Mouse (Mus musculus) right cerebral cortex, postnatal 14 days (tissue): ENCODE measurements around the gene Clnk.

Experiments used
- DNase-seq: peaks from one replicate; pipeline ENCODE4 v3.0.0; 2022

The Clnk gene

GRCm38 (mm10) chr5:38708940-38709581 is 167.6 kb downstream of the Clnk start:
- peak; percentile 10 for DNase-seq

GRCm38 (mm10) chr5:38707364-38708075 is 169.1 kb downstream of the Clnk start:
- no peak for DNase-seq

GRCm38 (mm10) chr5:38702941-38703340 is 173.7 kb downstream of the Clnk start:
- DNase-seq: no peak

- no peak for DNase-seq
These were observed 174.5 kb downstream of the Clnk start for GRCm38 (mm10) chr5:38702091-38702490.

- no peak for DNase-seq
These were observed 178.1 kb downstream of the Clnk start for GRCm38 (mm10) chr5:38698466-38698865.

- no peak for DNase-seq
These were observed 178.6 kb downstream of the Clnk start for GRCm38 (mm10) chr5:38698046-38698445.

GRCm38 (mm10) chr5:38696616-38697375 is 179.8 kb downstream of the Clnk start:
- no peak for DNase-seq

GRCm38 (mm10) chr5:38692859-38693258 is 183.8 kb downstream of the Clnk start:
- DNase-seq: no peak

GRCm38 (mm10) chr5:38689186-38689585 is 187.4 kb downstream of the Clnk start:
- no peak for DNase-seq

GRCm38 (mm10) chr5:38687694-38688093 is 188.9 kb downstream of the Clnk start:
- no peak for DNase-seq

- DNase-seq: peak; percentile 80
These were observed 192.3 kb downstream of the Clnk start, which contains the start of gene Zfp518b for GRCm38 (mm10) chr5:38684164-38684911. Gene Zfp518b, minus strand, starts transcription at chr5:38684826.

GRCm38 (mm10) chr5:38658836-38659235 is 217.8 kb downstream of the Clnk start:
- DNase-seq: no peak
